Mouse (Mus musculus) ES-E14 (cell line): ENCODE results near the gene Wdr60.

Experiments used
- CHD2 ChIP-seq: IDR thresholded peaks from 2 replicates; pipeline ENCODE4 v1.6.1; 2014; ENCODE audit warnings: mild to moderate bottlenecking, low read depth, low read length, inconsistent platforms
- HCFC1 ChIP-seq: IDR thresholded peaks from 2 replicates; pipeline ENCODE4 v1.6.1; 2012; ENCODE audit warnings: low read length, inconsistent platforms, borderline replicate concordance; ENCODE audit not compliant: insufficient read depth
- ZC3H11A ChIP-seq: IDR thresholded peaks from 2 replicates; pipeline ENCODE4 v1.6.1; 2012; ENCODE audit warnings: low read depth, mild to moderate bottlenecking, inconsistent platforms, low read length, borderline replicate concordance

- no peak for TF ChIP-seq ZC3H11A
- TF ChIP-seq HCFC1, result no peak
- no peak for TF ChIP-seq CHD2
Measured at GRCm38 (mm10) chr12:116193952-116194351, 68.9 kb downstream of the Wdr60 start.
